Mouse (Mus musculus) forebrain, embryonic 15.5 days (tissue): ENCODE measurements at regions not wholly inside any gene's neighbourhood (a gene's known extent, or its start where the extent isn't known, plus 50 kb on each side); places are given as distances from the start of the nearest gene placed in this dataset.
"Not testable (repeated sequence)": the region's sequence is repeated elsewhere in the genome, so short reads cannot be mapped to it uniquely, and the experiment has no call there.

Experiments
- ATAC-seq: fragments of 200-750 bp; cut with Nextera tagmentation; replicated peaks from 2 replicates; pipeline ENCODE4 v1.8.0; 2017; ENCODE audit warnings: mild to moderate bottlenecking, moderate TSS enrichment, moderate library complexity
- H3K27ac ChIP-seq: fragments of 300-500 bp; sonication (generic); replicated peaks from 2 replicates; pipeline ENCODE4 v1.5.1; 2015; ENCODE audit warnings: mild to moderate bottlenecking, inconsistent platforms
- H3K27me3 ChIP-seq: fragments of 300-500 bp; sonication (generic); 2 replicates; pipeline ENCODE4 v1.6.1; 2015; ENCODE audit warnings: inconsistent platforms
- H3K36me3 ChIP-seq: fragments of 300-500 bp; sonication (generic); 2 replicates; pipeline ENCODE4 v1.6.1; 2015; ENCODE audit warnings: mild to moderate bottlenecking, inconsistent platforms
- H3K4me1 ChIP-seq: fragments of 300-500 bp; sonication (generic); 2 replicates; pipeline ENCODE4 v1.6.1; 2015; ENCODE audit warnings: inconsistent platforms
- H3K4me2 ChIP-seq: fragments of 300-500 bp; sonication (generic); replicated peaks from 2 replicates; pipeline ENCODE4 v1.6.1; 2015; ENCODE audit warnings: mild to moderate bottlenecking, inconsistent platforms
- H3K4me3 ChIP-seq: fragments of 300-500 bp; sonication (generic); 2 replicates; pipeline ENCODE4 v1.5.1; 2015; ENCODE audit warnings: mild to moderate bottlenecking, inconsistent platforms
- H3K9ac ChIP-seq: fragments of 300-500 bp; sonication (generic); replicated peaks from 2 replicates; pipeline ENCODE4 v1.6.1; 2015; ENCODE audit warnings: mild to moderate bottlenecking, inconsistent platforms
- H3K9me3 ChIP-seq: fragments of 300-500 bp; sonication (generic); 2 replicates; pipeline ENCODE4 v1.6.1; 2016; ENCODE audit warnings: inconsistent platforms
- WGBS: fragments of 180-500 bp; shearing (Covaris S2); methylation state at CpG from one replicate; pipeline ENCODE4 v1.1.7; 2015; ENCODE audit warnings: mixed read lengths; 5-methylcytosine and 5-hydroxymethylcytosine counted together

DNA sequence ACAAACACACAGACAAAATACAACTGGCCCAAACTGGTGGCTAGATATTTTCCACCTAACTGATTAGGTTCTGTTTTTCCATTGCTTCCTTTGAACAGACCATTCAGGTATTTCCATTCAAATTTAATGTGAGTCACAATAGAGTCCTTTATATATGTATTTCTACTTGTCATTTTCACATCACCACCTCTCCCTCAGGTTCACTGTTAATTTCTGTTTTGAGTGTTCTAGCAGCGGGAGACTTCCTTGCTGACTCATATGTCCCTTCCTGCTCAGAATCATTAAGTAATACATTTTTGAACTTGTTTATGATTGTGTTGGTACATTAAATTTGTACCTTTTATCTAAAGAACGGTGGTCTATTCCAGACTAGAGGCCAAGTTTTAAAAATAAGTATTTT is 959.4 kb downstream of the Diaph2 start:
- Histone ChIP-seq H3K4me1 (no peaks in the 10 kb centered on the region), H3K9ac (no peak overlapping the region), H3K36me3 (no peaks in the 10 kb centered on the region), H3K27ac (no peak overlapping the region), H3K9me3 (no peaks in the 10 kb centered on the region), H3K27me3 (no peaks in the 10 kb centered on the region), H3K4me3 (no peak overlapping the region), H3K4me2 (no peak overlapping the region)
- 87% methylated on average over 2 of the region's 2 CpGs for WGBS
- no peak for ATAC-seq

DNA sequence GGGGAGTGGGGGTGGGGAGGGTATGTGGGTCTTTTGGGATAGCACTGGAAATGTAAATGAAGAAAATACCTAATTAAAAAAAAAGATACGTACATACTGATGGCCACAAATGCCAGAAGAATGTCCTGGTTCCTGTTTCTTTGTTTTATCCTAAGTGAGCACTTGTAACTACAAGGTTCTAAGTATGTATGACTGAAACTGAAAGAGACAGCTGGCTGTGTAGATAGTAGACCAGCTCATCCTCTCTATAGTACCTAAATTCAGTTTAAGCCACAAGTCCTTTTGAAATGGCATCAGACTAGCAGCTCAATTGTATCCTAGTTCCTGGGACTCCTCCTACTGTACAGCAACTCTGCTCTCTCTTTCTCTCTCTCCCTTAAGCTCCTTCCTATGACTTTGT is 994.6 kb downstream of the Diaph2 start:
- not testable (repeated sequence) for H3K4me3 ChIP-seq, H3K4me1 ChIP-seq, H3K9ac ChIP-seq, H3K27ac ChIP-seq, H3K36me3 ChIP-seq, H3K9me3 ChIP-seq, H3K4me2 ChIP-seq, ATAC-seq, H3K27me3 ChIP-seq
- 100% methylated on average over 1 of the region's 1 CpGs for WGBS
